Mouse (Mus musculus) layer of hippocampus, adult 2 months (tissue): Measurements from ENCODE around the gene Ykt6. TPM values are rescaled to one million over a fixed set of nuclear protein-coding genes. Genes with fewer than 3 reads are reported as not detected.
A peak's percentile ranks its signal among the peaks of the same experiment; 100 is the strongest.

ENCODE experiments used
- DNase-seq, 2 experiments: peaks; one replicate each; pipeline ENCODE4 v3.0.0; 2022; ENCODE audit warnings: low spot score in 2 of 2
- H3K27ac ChIP-seq: fragments of 200-600 bp; 2 replicates; pipeline ENCODE4 v1.8.1; 2022
- H3K4me3 ChIP-seq: fragments of 200-600 bp; 2 replicates; pipeline ENCODE4 v1.8.1; 2022; ENCODE audit warnings: mild to moderate bottlenecking
- CTCF ChIP-seq: fragments of 200-600 bp; conservative IDR thresholded peaks from 2 replicates; pipeline ENCODE4 v1.8.1; 2022; ENCODE audit warnings: antibody characterized with exemption, mild to moderate bottlenecking, moderate library complexity
- long read RNA-seq, 2 experiments: library from polyadenylated mRNA; stranded (forward); transcript quantifications; one replicate each; pipeline ENCODE4 v2.0.0; 2021; ENCODE audit warnings: borderline mapping rate in 2 of 2
- total RNA-seq, 2 experiments: library from RNA; stranded (reverse); gene quantifications; 2 replicates each; pipeline ENCODE4 v1.2.3; 2021

The Ykt6 gene
- 10 to 100 TPM; 63.4 to 71.4 TPM for total RNA-seq
- long read RNA-seq, experiment 1, transcript Ykt6-201 (7 exons, 2,541 nt): major isoform, 15 of 22 reads
- long read RNA-seq, experiment 1, partial matches to known transcripts: 0 of 22 reads
- long read RNA-seq, experiment 1, other reads (novel, unspliced or antisense): 7 of 22 reads
- long read RNA-seq, experiment 2, transcript Ykt6-201 (7 exons, 2,541 nt): major isoform, 28 of 47 reads
- long read RNA-seq, experiment 2, partial matches to known transcripts: 2 of 47 reads
- long read RNA-seq, experiment 2, other reads (novel, unspliced or antisense): 17 of 47 reads

- H3K27ac ChIP-seq: peak within 1 kb of the TSS; percentile 95
- TF ChIP-seq CTCF: no peak
- H3K4me3 ChIP-seq: peak within 1 kb of the TSS; percentile 93
- DNase-seq: peak; percentile 93 to 95
Observed at GRCm38 (mm10) chr11:5955546-5956276, at the start of gene Ykt6. Gene Ykt6, plus strand, starts transcription at chr11:5955693.

- Histone ChIP-seq H3K4me3 (no peak overlapping the region), H3K27ac (no peak overlapping the region; the same call in 1 of the 2 replicates)
- TF ChIP-seq CTCF: no peak
- no peak for DNase-seq
Observed at GRCm38 (mm10) chr11:5905778-5906518, 49.5 kb upstream of the Ykt6 start.

DNA sequence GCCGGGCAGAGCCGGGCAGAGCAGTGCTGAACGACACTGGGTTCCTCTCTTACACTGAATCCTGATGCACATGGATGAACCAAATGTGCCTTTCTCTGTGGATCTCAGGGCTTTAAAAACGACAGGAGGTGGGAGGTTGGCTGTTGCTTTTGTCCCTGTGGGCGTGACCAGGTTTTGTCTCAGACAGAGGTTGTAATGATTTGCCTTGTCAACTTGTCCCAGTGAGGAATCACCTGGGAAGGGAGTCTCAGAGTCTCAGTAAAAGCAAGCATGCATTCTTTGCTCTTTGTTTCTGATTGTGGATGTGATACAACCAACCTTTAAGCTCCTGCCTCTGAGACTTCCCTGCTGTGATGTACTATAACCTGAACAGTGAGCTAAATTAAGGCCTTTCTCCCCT lies 48.4 kb upstream of the Ykt6 start:
- no peak for DNase-seq
- H3K4me3 ChIP-seq: no peak overlapping the region
- H3K27ac ChIP-seq: no peak overlapping the region
- TF ChIP-seq CTCF: no peak

DNA sequence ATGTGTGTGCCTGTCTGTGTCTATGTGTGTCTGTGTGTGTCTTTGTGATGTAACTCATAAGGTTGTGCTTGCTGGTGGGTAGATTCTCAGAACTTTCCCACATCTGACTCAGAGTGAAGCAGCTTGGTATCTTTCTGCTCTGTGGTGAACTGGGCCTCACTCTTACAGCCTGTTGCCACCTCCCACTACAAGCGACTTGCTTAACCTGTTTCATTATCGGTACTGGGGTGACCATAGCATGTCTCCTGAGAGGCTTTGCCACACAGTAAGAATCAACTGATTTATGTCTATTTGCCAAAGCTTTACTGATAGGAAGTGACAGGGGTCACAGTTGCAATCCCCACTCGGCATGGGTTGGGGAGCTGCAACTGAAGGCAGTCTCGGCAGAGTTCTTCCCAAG lies 46.9 kb upstream of the Ykt6 start:
- Histone ChIP-seq H3K27ac (no peak overlapping the region), H3K4me3 (no peak overlapping the region)
- no peak for DNase-seq
- no peak for TF ChIP-seq CTCF

DNA sequence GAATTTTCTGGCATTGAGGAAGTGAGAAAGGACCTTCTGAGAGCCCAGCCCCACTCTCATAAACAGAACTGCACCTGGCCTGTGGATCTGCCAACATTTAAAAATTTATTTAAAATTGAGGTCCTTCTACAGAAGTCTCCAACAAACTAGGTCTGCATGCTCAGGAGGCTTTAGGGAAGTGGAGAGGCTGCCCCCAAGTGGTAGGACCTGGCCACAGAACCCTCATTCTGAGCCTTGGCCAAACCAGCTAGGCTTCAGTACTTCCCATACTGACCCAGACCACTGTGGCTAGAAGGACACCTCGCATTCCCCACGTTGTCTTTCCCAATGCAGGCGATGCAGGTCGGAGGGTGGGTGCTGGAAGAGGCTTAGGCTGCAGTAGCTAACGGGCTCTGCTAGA lies 42.9 kb upstream of the Ykt6 start:
- DNase-seq: peak; percentile 57 to 74
- H3K4me3 ChIP-seq: no peak overlapping the region
- peak; percentile 87 for TF ChIP-seq CTCF
- 0 out of 2 replicates have a peak overlapping the region, but pooled peaks have one; percentile 18 for H3K27ac ChIP-seq

DNA sequence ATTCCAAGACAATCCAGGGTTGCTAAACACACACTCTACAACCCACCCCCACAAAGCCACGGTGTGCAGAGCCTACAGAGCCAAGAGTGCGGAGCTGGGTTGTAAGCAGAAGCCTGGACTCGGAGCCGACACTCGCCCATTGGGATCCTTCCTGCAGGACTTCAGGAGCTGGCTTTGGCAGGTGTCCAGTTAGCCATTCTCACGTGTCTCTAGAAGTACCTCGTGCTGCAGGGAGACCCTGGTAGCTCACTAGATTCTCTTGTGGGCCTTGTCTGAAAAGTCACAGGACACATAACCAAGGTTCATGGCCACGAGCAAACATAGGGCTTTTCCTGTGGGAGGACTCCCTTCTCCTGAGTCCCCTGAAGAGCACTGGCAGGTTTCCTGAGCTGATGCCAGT lies 42.2 kb upstream of the Ykt6 start:
- Histone ChIP-seq H3K27ac (0 out of 2 replicates have a peak overlapping the region, but pooled peaks have one; percentile 18), H3K4me3 (no peak overlapping the region)
- no peak for DNase-seq
- no peak for TF ChIP-seq CTCF

- no peak overlapping the region for H3K4me3 ChIP-seq
- TF ChIP-seq CTCF: no peak
- no peak overlapping the region for H3K27ac ChIP-seq
- no peak for DNase-seq
Observed at GRCm38 (mm10) chr11:5913936-5914335, 41.6 kb upstream of the Ykt6 start.

GRCm38 (mm10) chr11:5914940-5915339 lies 40.6 kb upstream of the Ykt6 start:
- H3K27ac ChIP-seq: peak overlapping the region; percentile 2; the same call in 1 of the 2 replicates
- no peak overlapping the region for H3K4me3 ChIP-seq
- no peak for TF ChIP-seq CTCF
- no peak for DNase-seq

- TF ChIP-seq CTCF: no peak
- DNase-seq: no peak
- Histone ChIP-seq H3K4me3 (no peak overlapping the region), H3K27ac (no peak overlapping the region)
Observed at GRCm38 (mm10) chr11:5915429-5916177, 39.9 kb upstream of the Ykt6 start.

GRCm38 (mm10) chr11:5916178-5916548 lies 39.3 kb upstream of the Ykt6 start:
- no peak overlapping the region for H3K4me3 ChIP-seq

DNA sequence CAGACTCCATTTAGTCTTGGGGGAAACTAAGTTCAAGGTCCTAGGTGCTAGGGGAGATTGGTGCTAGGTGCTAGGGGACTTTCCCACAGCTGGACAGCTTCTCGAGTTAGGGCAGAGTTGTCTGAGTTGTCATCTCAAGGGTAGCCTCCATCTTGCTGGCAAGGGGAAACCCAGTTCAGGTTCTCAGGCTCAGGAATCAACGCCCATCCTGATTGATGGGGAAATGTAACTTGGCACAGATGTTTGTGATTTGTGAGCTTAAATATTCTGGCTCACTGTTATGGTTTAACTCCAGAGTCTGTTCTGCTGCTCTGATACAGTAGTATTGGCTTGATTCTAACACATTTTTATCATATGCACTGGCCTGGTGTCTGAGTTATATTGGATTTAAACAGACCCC lies 37.4 kb upstream of the Ykt6 start:
- no peak for TF ChIP-seq CTCF
- DNase-seq: no peak
- H3K4me3 ChIP-seq: no peak overlapping the region

More at GRCm38 (mm10) chr11:5916178-5916548, 39.3 kb upstream of the Ykt6 start:
- no peak for TF ChIP-seq CTCF
- no peak for DNase-seq
- no peak overlapping the region for H3K27ac ChIP-seq

DNA sequence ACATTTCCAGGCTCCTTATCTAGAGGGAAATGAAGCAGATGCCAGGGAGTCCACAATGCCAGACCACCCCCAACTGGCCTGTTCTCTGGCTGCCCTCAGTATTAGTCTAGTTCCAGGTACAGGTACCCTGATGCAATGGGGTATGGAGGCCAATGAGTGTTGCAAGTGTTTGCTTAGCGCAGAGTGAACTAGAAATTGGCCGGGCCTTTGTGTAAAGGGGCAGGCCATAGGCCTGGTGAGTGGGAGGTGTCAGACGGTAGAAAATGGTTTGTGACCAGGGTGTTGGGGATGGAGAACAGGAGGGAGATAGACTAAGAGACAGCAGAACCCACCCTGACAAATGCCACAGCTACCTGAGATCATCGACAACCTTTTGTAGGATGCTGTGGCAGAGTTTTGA lies 35.9 kb upstream of the Ykt6 start:
- DNase-seq: no peak
- no peak overlapping the region for H3K27ac ChIP-seq
- no peak for TF ChIP-seq CTCF
- H3K4me3 ChIP-seq: no peak overlapping the region

More for the DNA sequence above, 37.4 kb upstream of the Ykt6 start:
- H3K27ac ChIP-seq: no peak overlapping the region
